8 mouse cellular contexts compared by ENCODE assay signal in the genomic region with DNA sequence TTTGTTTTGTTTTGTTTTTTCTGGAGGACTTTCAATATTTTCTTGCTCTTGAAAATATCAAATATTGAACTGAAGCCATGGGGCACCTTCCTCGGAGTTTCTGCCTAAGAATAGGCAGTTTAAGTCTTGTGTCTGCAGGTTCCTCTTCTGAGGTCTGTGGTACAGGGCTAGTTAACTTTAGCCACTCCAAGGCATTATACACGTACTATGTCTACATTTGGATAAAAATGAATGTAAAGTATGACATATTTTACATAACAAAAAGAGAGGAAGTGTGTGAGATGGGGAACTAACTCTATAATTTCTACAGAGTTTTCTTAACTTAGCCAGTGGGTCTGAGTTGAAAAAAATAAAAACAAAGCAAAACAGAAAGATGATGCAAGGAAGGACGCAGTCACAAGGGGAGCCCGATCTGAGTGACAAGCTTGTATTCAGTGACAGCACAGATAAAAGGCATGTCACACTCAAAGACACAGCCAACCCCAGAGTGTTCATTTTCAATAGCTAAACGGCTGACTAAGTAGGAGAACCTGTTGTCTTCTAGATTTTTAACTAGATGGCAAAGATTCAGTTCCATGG.
DNase-seq lines count a peak whose midpoint lies in the region; ATAC-seq and TF ChIP-seq lines count a peak whose summit lies in the region.

No protein-coding gene starts in this region.

- no peak overlapping the region for H3K27ac ChIP-seq in lung, embryonic 14.5 days (ENCODE audit: low read depth)
- no peak overlapping the region for H3K27ac ChIP-seq in forebrain, embryonic 13.5 days
- H3K27ac ChIP-seq in liver, embryonic 15.5 days (replicated peaks) = no peak overlapping the region
- no peak overlapping the region for H3K27ac ChIP-seq in stomach, embryonic 15.5 days

- H3K9me3 ChIP-seq in lung, embryonic 14.5 days (ENCODE audit: low read depth, low read length) = no peaks in the 10 kb centered on the region
- H3K9me3 ChIP-seq in forebrain, embryonic 13.5 days (replicated peaks) = no peaks in the 10 kb centered on the region
- no peaks in the 10 kb centered on the region for H3K9me3 ChIP-seq in liver, embryonic 15.5 days (replicated peaks)
- H3K9me3 ChIP-seq in stomach, embryonic 15.5 days = no peaks in the 10 kb centered on the region

- TF ChIP-seq CTCF in lung, embryonic 14.5 days (IDR thresholded peaks at IDR 0.05; ENCODE audit: low read depth) = no peak

- H3K36me3 ChIP-seq in lung, embryonic 14.5 days (ENCODE audit: insufficient read depth) = no peaks in the 10 kb centered on the region
- no peaks in the 10 kb centered on the region for H3K36me3 ChIP-seq in forebrain, embryonic 13.5 days (ENCODE audit: poor library complexity, severe bottlenecking)
- H3K36me3 ChIP-seq in liver, embryonic 15.5 days (replicated peaks) = no peaks in the 10 kb centered on the region
- H3K36me3 ChIP-seq in stomach, embryonic 15.5 days = no peaks in the 10 kb centered on the region

- no peaks in the 10 kb centered on the region for H3K4me1 ChIP-seq in lung, embryonic 14.5 days (ENCODE audit: insufficient read depth)
- peaks cover 15% of the 10 kb centered on the region for H3K4me1 ChIP-seq in forebrain, embryonic 13.5 days
- H3K4me1 ChIP-seq in liver, embryonic 15.5 days (replicated peaks) = 0 out of 2 replicates have a peak, but pooled peaks cover 3% of the 10 kb centered on the region
- 0 out of 2 replicates have a peak, but pooled peaks cover 3% of the 10 kb centered on the region for H3K4me1 ChIP-seq in stomach, embryonic 15.5 days

- 22% methylated on average over 5 of the region's 5 CpGs for WGBS in lung, embryonic 14.5 days
- 25% methylated on average over 5 of the region's 5 CpGs for WGBS in forebrain, embryonic 13.5 days
- 8% methylated on average over 5 of the region's 5 CpGs for WGBS in liver, embryonic 15.5 days (ENCODE audit: insufficient replicate concordance)
- WGBS in stomach, embryonic 15.5 days = 41% methylated on average over 5 of the region's 5 CpGs

- peak; percentile 12 for DNase-seq in lung, embryonic 14.5 days
- no peak for DNase-seq in lung, postnatal 10 days
- DNase-seq in adrenal gland, postnatal 10 days = no peak
- DNase-seq in adrenal gland, adult 8-10 months = no peak

- no peaks in the 10 kb centered on the region for H3K27me3 ChIP-seq in lung, embryonic 14.5 days (ENCODE audit: insufficient read depth, low read length)
- no peaks in the 10 kb centered on the region for H3K27me3 ChIP-seq in forebrain, embryonic 13.5 days
- H3K27me3 ChIP-seq in liver, embryonic 15.5 days = peaks cover 14% of the 10 kb centered on the region; the same call in 1 of the 2 replicates
- H3K27me3 ChIP-seq in stomach, embryonic 15.5 days (replicated peaks) = no peaks in the 10 kb centered on the region

- peak overlapping the region; percentile 53; the same call in 1 of the 2 replicates for H3K4me3 ChIP-seq in lung, embryonic 14.5 days (ENCODE audit: low read depth, low read length)
- H3K4me3 ChIP-seq in forebrain, embryonic 13.5 days = no peak overlapping the region
- H3K4me3 ChIP-seq in liver, embryonic 15.5 days (replicated peaks) = no peak overlapping the region
- H3K4me3 ChIP-seq in stomach, embryonic 15.5 days (replicated peaks) = peak overlapping the region; percentile 57; the same call in 1 of the 2 replicates

- no peak for ATAC-seq in lung, embryonic 14.5 days (ENCODE audit: insufficient read depth)
- no peak for ATAC-seq in forebrain, embryonic 13.5 days
- ATAC-seq in liver, embryonic 15.5 days (ENCODE audit: insufficient read depth) = no peak
- ATAC-seq in stomach, embryonic 15.5 days (ENCODE audit: insufficient read depth, low FRiP score, low read depth) = no peak
- no peak for ATAC-seq in megakaryocyte-erythroid progenitor cell, adult 5-6 weeks (replicated peaks; ENCODE audit: low FRiP score, low TSS enrichment, poor library complexity, severe bottlenecking)

- peak overlapping the region; percentile 71 for H3K4me2 ChIP-seq in lung, embryonic 14.5 days
- peak overlapping the region; percentile 72; the same call in 1 of the 2 replicates for H3K4me2 ChIP-seq in forebrain, embryonic 13.5 days
- H3K4me2 ChIP-seq in liver, embryonic 15.5 days = peak overlapping the region; percentile 63
- H3K4me2 ChIP-seq in stomach, embryonic 15.5 days = peak overlapping the region; percentile 80

- no peak overlapping the region for H3K9ac ChIP-seq in lung, embryonic 14.5 days
- no peak overlapping the region for H3K9ac ChIP-seq in forebrain, embryonic 13.5 days
- H3K9ac ChIP-seq in liver, embryonic 15.5 days = no peak overlapping the region
- no peak overlapping the region for H3K9ac ChIP-seq in stomach, embryonic 15.5 days

Comparison
In these comparisons a context has a peak if more than half of its experiments do, and no peak if none do; other contexts are left out.
1. H3K4me3 ChIP-seq: peak in lung, embryonic 14.5 days (single experiment) and stomach, embryonic 15.5 days (single experiment); none in forebrain, embryonic 13.5 days (single experiment) and liver, embryonic 15.5 days (single experiment).
2. Peak in every context shown above with its lines, with median percentiles within 50 percentile points of each other: H3K4me2 ChIP-seq.